Mouse (Mus musculus) liver, embryonic 13.5 days (tissue): Measurements from ENCODE around the gene Bcap31. TPM values are rescaled to one million over a fixed set of nuclear protein-coding genes. Genes with fewer than 3 reads are reported as not detected.
A peak's percentile ranks its signal among the peaks of the same experiment; 100 is the strongest.
"Not testable (repeated sequence)": the region's sequence is repeated elsewhere in the genome, so short reads cannot be mapped to it uniquely, and the experiment has no call there.

Source experiments
- ATAC-seq: fragments of 200-750 bp; cut with Nextera tagmentation; 2 replicates; pipeline ENCODE4 v1.8.0; 2017; ENCODE audit warnings: low read depth, mild to moderate bottlenecking, moderate number of reproducible peaks, moderate library complexity
- DNase-seq: peaks from one replicate; pipeline ENCODE4 v3.0.0; 2022
- H3K27ac ChIP-seq: fragments of 300-500 bp; sonication (generic); 2 replicates; pipeline ENCODE4 v1.5.1; 2015; ENCODE audit warnings: moderate library complexity, mild to moderate bottlenecking, inconsistent platforms
- H3K27me3 ChIP-seq: fragments of 300-500 bp; sonication (generic); 2 replicates; pipeline ENCODE4 v1.6.1; 2015; ENCODE audit warnings: mild to moderate bottlenecking, inconsistent platforms
- H3K36me3 ChIP-seq: fragments of 300-500 bp; sonication (generic); 2 replicates; pipeline ENCODE4 v1.6.1; 2015; ENCODE audit warnings: mild to moderate bottlenecking, inconsistent platforms
- H3K4me1 ChIP-seq: fragments of 300-500 bp; sonication (generic); replicated peaks from 2 replicates; pipeline ENCODE4 v1.6.1; 2015; ENCODE audit warnings: inconsistent platforms
- H3K4me2 ChIP-seq: fragments of 300-500 bp; sonication (generic); 2 replicates; pipeline ENCODE4 v1.6.1; 2015; ENCODE audit warnings: inconsistent platforms, mild to moderate bottlenecking, moderate library complexity
- H3K4me3 ChIP-seq: fragments of 300-500 bp; sonication (generic); replicated peaks from 2 replicates; pipeline ENCODE4 v1.5.1; 2015; ENCODE audit warnings: mild to moderate bottlenecking, inconsistent platforms
- H3K9ac ChIP-seq: fragments of 300-500 bp; sonication (generic); 2 replicates; pipeline ENCODE4 v1.6.1; 2015; ENCODE audit warnings: mild to moderate bottlenecking, inconsistent platforms
- H3K9me3 ChIP-seq: fragments of 300-500 bp; sonication (generic); replicated peaks from 2 replicates; pipeline ENCODE4 v1.6.1; 2016; ENCODE audit warnings: inconsistent platforms
- WGBS: fragments of 180-500 bp; shearing (Covaris S2); methylation state at CpG from one replicate; pipeline ENCODE4 v1.1.7; 2015; ENCODE audit not compliant: insufficient replicate concordance; 5-methylcytosine and 5-hydroxymethylcytosine counted together
- polyA plus RNA-seq: library from polyadenylated mRNA; unstranded; fragments of >200 nt; fragmentation: Nextera tagmentation; extraction: Ambion mirVana; gene quantifications from 2 replicates; pipeline ENCODE4 v1.2.1, GENCODE M21; 2015

Bcap31 gene
- polyA plus RNA-seq: 171 and 180 TPM in 2 replicates

DNA sequence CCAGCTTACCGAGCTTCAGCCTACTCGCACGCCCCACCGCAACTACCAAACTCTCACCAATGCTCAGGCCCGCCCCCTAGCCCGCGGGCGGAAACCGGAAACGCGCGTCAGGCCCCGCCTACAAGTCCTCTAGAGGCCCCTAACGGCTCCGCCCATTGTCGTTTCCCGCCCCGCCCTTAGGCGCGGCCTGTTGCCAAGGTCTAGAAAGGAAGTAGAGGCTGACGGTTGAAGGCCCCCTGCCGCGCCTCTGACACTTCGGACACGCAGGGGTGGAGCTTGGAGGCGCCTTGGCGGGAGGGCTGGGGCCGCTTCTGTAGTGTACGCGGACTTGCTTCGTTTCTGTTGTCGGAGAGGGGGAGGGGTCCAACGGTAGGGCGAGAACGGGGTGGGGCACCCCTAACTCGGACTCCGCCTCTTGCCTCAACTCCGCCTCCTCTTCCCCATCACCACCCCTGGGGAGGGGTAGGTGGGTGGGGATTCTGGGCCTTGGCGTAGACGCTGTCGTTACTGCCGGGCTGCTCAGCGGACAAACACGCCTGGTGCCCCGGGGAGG lies at the start of gene Bcap31, which contains the start of gene Abcd1:
Bcap31 (minus strand) TSS at position 67 of the 553 bp plus-strand sequence.
Abcd1 (plus strand) TSS at position 489 of the 553 bp plus-strand sequence.
- Histone ChIP-seq H3K4me3 (peak within 1 kb of the TSS; percentile 70), H3K4me1 (peaks cover 43% of the 10 kb centered on the region), H3K9me3 (no peaks in the 10 kb centered on the region), H3K27me3 (no peaks in the 10 kb centered on the region), H3K4me2 (peak within 1 kb of the TSS; percentile 83), H3K36me3 (peaks cover 16% of the 10 kb centered on the region), H3K27ac (peak within 1 kb of the TSS; percentile 90), H3K9ac (peak within 1 kb of the TSS; percentile 84)
- 13% methylated on average over 44 of the region's 45 CpGs for WGBS
- ATAC-seq (peak; percentile 89), DNase-seq (peak; percentile 91)

DNA sequence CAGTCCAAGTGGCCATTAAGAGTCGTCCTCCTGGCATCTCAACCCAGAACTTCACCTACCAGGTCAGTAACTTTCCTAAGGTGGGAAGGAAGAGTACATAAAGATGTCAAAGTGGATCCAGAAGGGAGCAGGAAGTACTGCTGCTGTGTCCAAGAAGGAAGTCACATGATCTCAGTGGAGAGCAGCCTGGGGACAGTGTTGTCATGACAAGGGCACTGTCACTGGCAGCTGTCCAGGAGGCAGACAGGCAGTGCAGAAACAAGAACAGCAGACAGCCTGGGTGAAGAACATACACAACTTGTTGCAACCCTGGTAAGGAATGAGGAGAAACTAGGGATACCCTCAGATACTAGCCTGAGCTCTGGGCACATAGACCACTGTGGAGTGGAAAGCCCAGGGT lies 49.3 kb upstream of the Bcap31 start:
- no peak for DNase-seq
- Histone ChIP-seq H3K9ac (no peak overlapping the region), H3K27ac (no peak overlapping the region), H3K36me3 (no peaks in the 10 kb centered on the region), H3K4me3 (no peak overlapping the region), H3K4me1 (no peaks in the 10 kb centered on the region), H3K27me3 (no peaks in the 10 kb centered on the region), H3K9me3 (no peaks in the 10 kb centered on the region), H3K4me2 (no peak overlapping the region)
- WGBS: 17% methylated on average over 1 of the region's 1 CpGs
- no peak for ATAC-seq

DNA sequence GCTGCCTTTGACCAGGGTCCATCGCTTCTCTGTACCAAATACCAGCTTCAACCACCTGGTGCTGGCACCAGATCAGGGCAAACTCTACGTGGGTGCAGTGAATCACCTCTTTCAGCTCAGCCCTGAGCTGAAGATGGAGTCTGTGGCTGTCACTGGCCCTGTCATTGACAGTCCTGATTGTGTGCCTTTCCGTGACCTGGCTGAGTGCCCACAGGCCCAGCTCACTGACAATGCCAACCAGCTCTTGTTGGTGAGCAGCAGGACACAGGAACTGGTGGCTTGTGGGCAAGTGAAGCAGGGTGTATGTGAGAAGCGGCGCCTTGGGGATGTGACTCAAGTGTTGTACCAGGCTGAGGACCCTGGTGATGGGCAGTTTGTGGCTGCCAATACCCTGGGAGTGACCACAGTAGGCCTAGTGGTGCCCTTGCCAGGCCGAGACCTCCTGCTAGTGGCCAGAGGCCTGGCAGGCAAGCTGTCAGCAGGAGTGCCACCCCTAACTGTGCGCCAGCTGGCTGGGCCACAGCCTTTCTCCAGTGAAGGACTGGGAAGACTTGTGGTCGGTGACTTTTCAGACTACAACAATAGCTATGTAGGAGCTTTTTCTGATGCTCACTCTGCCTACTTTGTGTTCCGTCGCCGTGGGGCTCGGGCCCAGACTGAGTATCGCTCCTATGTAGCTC lies 42.8 kb upstream of the Bcap31 start:
- no peaks in the 10 kb centered on the region for H3K36me3 ChIP-seq
- WGBS: 69% methylated on average over 13 of the region's 13 CpGs
- no peak overlapping the region for H3K9ac ChIP-seq
- no peak overlapping the region for H3K27ac ChIP-seq
- ATAC-seq (no peak), DNase-seq (no peak)
- no peaks in the 10 kb centered on the region for H3K9me3 ChIP-seq
- H3K4me2 ChIP-seq: no peak overlapping the region
- H3K4me3 ChIP-seq: no peak overlapping the region
- no peaks in the 10 kb centered on the region for H3K27me3 ChIP-seq
- 0 out of 2 replicates have a peak, but pooled peaks cover 2% of the 10 kb centered on the region for H3K4me1 ChIP-seq

DNA sequence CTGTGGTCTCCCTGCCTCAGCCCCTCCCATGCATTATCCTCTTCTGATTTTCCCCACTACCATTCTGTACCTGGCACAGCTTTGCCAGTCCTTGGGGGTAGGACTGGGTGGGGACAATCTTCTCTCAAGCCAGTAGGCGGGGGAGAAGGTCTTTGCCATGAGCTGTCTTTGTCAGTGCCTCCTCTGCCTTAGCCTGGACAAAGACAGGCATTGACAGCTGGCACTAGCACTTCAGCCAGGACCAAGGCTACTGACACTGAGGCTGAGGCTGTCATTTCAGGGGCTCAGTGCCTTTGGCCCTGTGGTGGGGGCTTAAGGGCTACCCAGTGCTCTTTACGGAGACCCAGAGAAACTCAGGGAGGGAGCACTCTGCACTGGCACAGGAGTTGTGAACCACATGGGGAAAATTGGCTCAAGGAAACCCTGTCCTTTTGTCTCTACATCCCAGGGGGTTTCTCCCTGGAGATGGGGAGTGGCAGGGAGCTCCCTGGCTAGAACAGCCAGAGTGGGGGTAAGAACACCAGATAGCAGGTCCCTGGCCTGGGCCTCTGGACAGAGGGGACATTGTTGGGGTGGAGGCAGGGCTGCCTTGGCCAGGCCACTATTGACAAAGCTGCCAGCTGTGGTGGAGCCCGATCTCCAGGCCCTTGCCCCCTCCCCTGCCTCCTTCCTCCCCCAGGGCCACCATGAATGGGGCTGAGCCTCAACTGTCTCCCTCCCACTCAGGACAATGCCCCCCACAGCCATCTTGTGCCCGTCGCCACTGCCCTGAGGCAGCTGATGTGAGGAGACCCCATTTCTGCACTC lies 40.6 kb upstream of the Bcap31 start, which contains the start of gene Plxnb3:
Plxnb3 (plus strand) TSS at position 757 of the 807 bp plus-strand sequence.
- Histone ChIP-seq H3K9ac (no peak within 1 kb of the TSS), H3K4me3 (no peak within 1 kb of the TSS), H3K4me2 (no peak within 1 kb of the TSS), H3K36me3 (no peaks in the 10 kb centered on the region), H3K4me1 (0 out of 2 replicates have a peak, but pooled peaks cover 2% of the 10 kb centered on the region), H3K27ac (no peak within 1 kb of the TSS), H3K27me3 (no peaks in the 10 kb centered on the region), H3K9me3 (no peaks in the 10 kb centered on the region)
- ATAC-seq (no peak), DNase-seq (no peak)
- 73% methylated on average over 5 of the region's 5 CpGs for WGBS

DNA sequence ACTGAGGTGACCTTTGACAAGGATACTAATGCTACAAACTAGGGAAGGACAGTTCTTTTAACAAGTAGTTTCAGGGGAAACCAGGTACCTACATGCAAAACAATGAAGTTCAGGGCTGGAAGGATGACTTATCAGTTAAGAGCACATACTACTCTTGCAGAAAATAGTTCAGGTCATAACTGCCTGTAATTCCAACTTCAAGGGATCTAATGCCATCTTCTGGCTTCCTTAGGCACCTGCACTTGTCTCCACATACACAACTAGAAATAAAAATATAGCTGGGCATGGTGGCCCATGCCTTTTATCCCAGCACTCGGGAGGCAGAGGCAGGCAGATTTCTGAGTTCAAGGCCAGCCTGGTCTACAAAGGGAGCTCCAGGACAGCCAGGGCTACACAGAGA lies 33.0 kb upstream of the Bcap31 start:
- H3K4me3 ChIP-seq: no peak overlapping the region
- H3K27me3 ChIP-seq: no peaks in the 10 kb centered on the region
- H3K36me3 ChIP-seq: no peaks in the 10 kb centered on the region
- 77% methylated on average over 1 of the region's 1 CpGs for WGBS
- no peaks in the 10 kb centered on the region for H3K4me1 ChIP-seq
- H3K9ac ChIP-seq: no peak overlapping the region
- DNase-seq (no peak), ATAC-seq (no peak)
- H3K4me2 ChIP-seq: no peak overlapping the region
- no peak overlapping the region for H3K27ac ChIP-seq
- H3K9me3 ChIP-seq: no peaks in the 10 kb centered on the region

DNA sequence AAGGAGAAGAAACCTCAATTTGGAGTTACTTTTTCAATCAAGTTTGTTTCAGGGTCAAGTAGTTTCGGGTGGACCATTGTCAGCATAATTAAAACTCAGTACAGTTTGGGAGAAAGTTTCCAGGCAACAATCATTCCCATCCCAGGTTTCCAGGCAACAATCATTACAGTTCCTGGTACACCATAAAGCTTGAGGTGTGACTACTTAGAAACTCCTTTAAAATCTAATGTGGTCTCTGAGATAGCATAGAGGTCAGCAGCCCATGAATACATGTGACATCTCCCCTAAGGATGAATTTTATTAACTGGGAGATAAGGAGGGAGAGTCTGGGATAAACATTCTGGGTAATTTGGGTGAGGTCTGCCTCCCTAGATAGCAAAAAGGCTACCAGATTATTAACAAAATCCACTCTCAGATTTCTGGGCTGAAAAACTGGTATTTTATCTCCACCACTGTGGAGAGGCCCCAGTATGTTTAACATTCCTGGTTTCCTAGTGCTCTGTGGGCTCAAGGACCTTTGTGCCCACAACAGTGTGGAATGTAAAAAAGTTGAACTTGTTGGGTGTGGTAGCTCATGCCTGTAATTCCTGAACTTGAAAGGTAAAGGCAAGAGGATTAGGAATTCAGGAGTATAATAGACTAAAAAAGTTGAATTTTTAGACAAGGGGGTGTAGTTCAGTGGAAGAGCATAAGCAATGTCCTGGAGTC lies 29.0 kb upstream of the Bcap31 start:
- Histone ChIP-seq H3K4me1 (no peaks in the 10 kb centered on the region), H3K9me3 (no peaks in the 10 kb centered on the region)
- ATAC-seq: no peak

DNA sequence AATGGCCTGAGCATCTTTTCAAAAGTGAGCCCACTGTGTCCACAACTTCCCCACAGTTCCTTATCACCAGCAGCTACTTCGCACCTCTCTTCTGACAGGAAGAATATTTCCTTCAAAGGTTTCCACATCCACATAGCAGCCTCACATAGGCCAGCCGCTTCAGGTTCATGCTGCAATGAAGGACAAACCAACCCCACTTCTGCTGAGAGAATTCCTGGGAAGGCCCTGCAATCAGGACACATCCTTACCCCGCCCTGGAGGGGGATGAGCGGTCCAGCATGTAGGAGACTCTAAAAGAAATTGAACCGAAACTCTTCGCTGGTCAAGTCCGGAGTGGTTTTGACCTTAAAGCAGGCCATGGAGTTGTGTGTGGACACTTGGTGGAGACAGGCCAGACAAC lies 23.9 kb upstream of the Bcap31 start:
- 77% methylated on average over 7 of the region's 7 CpGs for WGBS
- not testable (repeated sequence) for H3K9me3 ChIP-seq, DNase-seq, ATAC-seq, H3K9ac ChIP-seq, H3K36me3 ChIP-seq, H3K4me1 ChIP-seq, H3K27me3 ChIP-seq, H3K4me3 ChIP-seq, H3K27ac ChIP-seq, H3K4me2 ChIP-seq

More for the DNA sequence above, 29.0 kb upstream of the Bcap31 start:
- H3K36me3 ChIP-seq: no peaks in the 10 kb centered on the region
- H3K9ac ChIP-seq: no peak overlapping the region
- no peak for DNase-seq
- H3K4me2 ChIP-seq: no peak overlapping the region
- no peaks in the 10 kb centered on the region for H3K27me3 ChIP-seq
- WGBS: 50% methylated on average over 1 of the region's 1 CpGs
- H3K4me3 ChIP-seq: no peak overlapping the region
- no peak overlapping the region for H3K27ac ChIP-seq

DNA sequence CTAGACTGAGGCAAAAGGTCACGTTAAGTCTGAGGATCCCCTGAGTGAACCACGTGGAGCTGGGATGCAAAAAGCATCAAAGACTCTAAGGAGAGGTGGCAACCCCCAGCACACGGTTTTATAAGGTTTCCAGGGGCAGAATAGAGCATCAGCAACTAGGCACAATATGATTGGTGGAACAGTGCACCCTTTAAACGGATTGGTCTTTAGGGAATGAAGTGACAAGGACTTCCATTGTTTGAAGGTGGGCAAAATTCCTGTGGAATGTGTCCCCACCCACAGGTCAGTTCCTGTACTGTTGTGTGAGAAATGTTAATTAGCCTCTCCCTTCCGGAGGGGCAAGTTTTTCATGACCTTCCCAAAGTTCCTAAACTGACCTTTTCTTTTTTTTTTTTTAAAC lies 23.2 kb upstream of the Bcap31 start:
- no peak overlapping the region for H3K4me3 ChIP-seq
- H3K4me1 ChIP-seq: no peaks in the 10 kb centered on the region
- WGBS: 54% methylated on average over 5 of the region's 5 CpGs

DNA sequence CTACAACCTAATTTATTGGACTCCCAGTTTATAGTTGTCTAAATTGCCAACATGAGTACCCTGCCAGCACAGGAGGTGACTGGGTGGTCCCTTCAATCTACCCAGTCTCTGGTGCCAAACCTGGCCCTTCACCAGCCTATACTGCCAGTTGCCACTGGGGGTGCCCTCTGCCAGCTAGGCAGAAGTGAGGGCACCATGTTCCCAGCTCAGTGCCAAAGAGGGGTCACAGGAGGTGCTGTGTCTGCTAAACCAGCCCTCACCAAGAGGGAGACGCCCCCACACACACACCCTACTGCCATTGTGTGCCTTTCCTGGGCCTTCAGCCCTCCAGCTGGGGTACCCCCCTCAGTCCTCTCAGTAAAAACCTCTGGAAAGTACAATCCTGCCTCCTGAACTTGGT lies 22.2 kb upstream of the Bcap31 start:
- DNase-seq (no peak), ATAC-seq (no peak)
- WGBS: 47% methylated on average over 1 of the region's 1 CpGs

More for the DNA sequence above, 23.2 kb upstream of the Bcap31 start:
- no peak overlapping the region for H3K9ac ChIP-seq
- DNase-seq: no peak
- H3K4me2 ChIP-seq: no peak overlapping the region
- H3K36me3 ChIP-seq: no peaks in the 10 kb centered on the region
- ATAC-seq: no peak
- no peak overlapping the region for H3K27ac ChIP-seq
- H3K27me3 ChIP-seq: no peaks in the 10 kb centered on the region
- no peaks in the 10 kb centered on the region for H3K9me3 ChIP-seq

DNA sequence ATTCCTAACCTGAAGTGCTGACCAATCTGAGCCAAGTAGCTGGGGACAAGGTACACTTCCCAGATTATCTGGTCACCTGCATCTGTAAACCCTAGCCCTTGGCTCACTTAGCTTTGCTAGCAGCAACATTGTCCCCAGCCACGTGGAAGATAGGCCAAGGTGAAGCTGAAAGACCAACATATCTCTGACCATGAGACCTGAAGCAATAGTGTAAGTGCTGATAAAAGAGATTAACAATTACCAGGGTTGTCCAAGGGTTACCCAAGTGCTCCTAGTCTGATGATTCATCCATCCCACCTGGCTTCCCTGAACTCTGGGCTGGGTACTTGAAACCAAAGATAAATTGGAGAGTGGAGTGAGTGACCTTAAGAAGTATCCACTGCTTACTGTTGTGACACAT lies 14.9 kb upstream of the Bcap31 start:
- ATAC-seq (no peak), DNase-seq (no peak)
- Histone ChIP-seq H3K4me3 (no peak overlapping the region), H3K9ac (no peak overlapping the region), H3K27ac (no peak overlapping the region), H3K36me3 (peaks cover 3% of the 10 kb centered on the region; the same call in 1 of the 2 replicates), H3K4me2 (no peak overlapping the region), H3K27me3 (no peaks in the 10 kb centered on the region), H3K4me1 (no peaks in the 10 kb centered on the region), H3K9me3 (no peaks in the 10 kb centered on the region)
- WGBS: 32% methylated on average over 1 of the region's 1 CpGs

More for the DNA sequence above, 22.2 kb upstream of the Bcap31 start:
- no peak overlapping the region for H3K4me3 ChIP-seq
- H3K27ac ChIP-seq: no peak overlapping the region
- H3K4me2 ChIP-seq: no peak overlapping the region
- H3K4me1 ChIP-seq: no peaks in the 10 kb centered on the region
- no peaks in the 10 kb centered on the region for H3K27me3 ChIP-seq
- H3K9me3 ChIP-seq: no peaks in the 10 kb centered on the region
- no peak overlapping the region for H3K9ac ChIP-seq
- H3K36me3 ChIP-seq: no peaks in the 10 kb centered on the region
